Mouse (Mus musculus): ENCODE measurements around the gene Usp6nl.

The Usp6nl gene

DNA sequence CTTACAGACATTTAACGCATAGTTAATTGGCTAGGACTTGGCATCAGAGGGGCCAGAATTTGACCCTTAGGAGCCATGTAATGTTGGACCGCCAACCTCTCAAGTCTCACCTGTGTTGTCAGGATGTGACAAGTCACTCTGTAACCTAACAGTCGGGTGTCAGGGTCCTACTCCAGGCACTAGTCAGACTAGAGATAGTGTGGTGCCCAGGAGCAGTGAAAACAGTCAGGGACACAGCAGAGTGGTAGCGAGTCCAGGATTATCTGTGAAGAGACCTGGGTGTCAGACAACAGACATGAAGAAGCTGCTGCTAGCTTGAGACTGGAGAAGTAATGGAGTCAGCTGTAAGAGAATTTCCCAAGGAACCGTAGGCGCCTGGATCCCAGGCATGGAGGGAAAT lies 45.0 kb downstream of the Usp6nl start:
- no peak for DNase-seq (ENCODE audit: low read depth, low spot score)

DNA sequence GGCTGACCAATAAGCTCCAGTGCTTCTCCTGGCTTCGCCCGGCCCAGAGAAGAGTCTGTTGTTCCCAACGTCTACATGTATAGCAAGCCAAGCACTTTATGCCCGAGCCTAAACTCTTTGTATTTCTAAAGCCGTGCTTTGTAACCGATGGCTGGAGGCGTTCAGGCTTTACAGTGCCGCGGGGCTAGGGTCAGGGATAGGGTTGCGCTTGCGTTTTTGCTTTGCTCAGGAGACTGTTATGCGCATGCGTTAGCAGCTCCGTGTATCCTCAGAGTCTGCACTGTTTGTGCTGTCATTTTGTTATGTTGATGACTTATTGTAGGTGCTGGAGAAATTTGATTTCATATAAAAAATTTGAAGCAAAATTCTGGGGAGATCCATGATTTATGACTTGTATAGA lies 51.7 kb downstream of the Usp6nl start:
- no peak for DNase-seq (ENCODE audit: low read depth, low spot score)

DNA sequence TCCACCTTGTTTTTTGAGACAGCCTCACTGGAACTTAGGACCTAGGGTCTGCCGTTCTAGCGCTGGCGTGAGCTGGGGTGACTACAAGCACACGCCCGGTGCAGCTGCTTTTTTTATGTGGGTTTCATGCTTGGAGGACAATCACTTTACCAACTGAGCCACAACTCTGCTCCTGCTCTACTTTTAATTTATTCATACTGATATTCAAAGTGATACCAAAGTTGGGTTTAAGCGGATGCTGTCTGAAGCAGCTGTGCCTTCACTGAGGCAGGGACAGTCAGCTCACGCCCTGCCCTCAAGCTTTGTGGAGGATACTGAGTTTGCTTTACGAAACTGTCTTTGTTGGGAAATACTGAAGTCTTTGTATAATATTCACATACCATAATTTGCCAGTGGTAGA lies 53.6 kb downstream of the Usp6nl start:
- DNase-seq (ENCODE audit: low read depth, low spot score), result no peak

DNA sequence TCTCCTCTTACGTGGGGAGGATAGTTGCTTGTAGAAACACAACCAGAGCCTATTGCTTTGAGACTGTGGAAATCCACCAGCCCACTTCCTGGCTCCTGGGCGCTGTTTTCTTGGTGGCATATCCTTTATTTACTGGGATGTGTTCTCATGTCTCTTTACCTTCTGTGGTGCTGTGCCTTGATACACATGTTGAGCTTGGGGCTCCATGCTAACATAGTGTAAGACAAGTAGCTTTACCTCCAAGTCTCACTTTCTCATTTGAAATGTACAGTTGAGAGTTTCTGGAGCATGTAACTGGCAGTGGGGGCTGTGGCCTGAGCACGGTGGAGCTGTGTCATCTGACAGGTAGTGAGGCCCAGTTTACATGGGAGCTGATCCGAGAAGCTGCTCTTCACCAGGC lies 54.5 kb downstream of the Usp6nl start:
- no peak for DNase-seq (ENCODE audit: low read depth, low spot score)

DNA sequence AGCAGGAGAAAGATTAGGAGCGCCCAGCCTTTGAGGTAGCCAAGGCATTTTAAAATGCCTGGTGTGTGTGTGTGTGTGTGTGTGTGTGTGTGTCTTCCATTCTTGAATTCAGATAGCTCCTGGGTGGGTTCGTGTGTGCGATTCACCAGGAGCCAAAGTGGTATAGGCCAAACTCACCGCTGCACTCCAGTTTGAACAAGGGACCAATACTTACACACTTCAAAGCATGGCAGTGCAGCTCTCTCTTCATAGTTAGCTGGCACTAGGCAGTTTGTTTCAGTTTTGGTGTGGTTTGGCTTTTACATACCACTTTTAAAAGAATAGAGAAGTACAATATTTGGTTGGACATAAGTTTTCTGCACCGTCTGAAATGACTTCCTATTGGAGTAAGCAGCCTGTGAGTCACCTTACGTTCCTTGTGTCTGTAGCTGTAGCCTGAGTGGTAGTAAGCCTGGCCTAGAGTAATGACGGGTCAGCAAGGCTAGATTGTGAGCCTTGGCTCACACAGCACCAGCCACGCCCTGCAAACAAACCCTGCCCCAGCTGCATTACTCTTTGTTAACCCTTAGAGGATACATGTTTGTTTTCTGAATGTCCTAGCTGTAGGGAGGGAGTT lies 56.2 kb downstream of the Usp6nl start:
- DNase-seq (ENCODE audit: low read depth, low spot score), result no peak

DNA sequence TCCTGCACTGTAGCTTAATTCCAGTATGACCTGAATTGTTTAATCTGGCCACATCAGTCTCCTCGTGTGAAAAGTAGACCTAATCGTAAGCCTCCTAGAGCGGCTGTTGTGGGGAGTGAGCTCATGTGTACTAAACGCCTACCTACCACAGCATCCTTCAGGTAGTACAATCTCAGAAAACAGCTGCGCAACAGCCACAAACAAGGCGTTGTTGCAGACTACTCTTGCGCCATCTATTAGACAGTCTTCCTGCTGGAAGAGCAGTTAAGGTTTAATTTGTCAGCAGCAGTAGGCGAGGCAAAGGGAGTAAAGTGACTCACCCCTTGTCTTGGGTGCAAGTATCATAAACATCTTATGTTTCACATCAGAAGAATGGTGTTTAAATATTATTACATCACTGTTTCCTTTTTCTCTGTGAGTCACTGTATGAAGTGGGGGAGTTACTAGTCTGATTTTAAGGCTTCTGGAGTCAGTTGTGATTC lies 57.3 kb downstream of the Usp6nl start:
- DNase-seq (ENCODE audit: low read depth, low spot score), result peak; percentile 50

DNA sequence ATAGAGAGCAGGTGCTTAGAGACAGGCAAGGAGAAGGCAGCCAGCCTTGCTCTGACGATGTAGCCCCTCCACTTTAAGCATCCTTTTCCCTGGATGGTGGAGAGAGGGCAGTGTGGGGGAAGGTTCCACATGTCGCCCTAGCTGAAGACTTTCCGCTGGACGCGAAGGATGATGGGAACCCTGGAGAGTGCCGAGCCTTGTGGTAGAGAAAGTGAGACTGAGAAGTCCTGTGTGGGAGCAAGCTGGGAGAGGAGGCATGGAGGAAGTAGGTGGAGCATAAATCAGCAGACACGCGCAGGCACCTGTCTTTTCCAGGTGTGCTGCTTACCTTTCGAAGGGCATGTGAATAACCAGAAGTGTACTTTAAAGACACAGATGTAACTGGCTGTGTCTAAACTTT lies 57.9 kb downstream of the Usp6nl start:
- no peak for DNase-seq (ENCODE audit: low read depth, low spot score)

DNA sequence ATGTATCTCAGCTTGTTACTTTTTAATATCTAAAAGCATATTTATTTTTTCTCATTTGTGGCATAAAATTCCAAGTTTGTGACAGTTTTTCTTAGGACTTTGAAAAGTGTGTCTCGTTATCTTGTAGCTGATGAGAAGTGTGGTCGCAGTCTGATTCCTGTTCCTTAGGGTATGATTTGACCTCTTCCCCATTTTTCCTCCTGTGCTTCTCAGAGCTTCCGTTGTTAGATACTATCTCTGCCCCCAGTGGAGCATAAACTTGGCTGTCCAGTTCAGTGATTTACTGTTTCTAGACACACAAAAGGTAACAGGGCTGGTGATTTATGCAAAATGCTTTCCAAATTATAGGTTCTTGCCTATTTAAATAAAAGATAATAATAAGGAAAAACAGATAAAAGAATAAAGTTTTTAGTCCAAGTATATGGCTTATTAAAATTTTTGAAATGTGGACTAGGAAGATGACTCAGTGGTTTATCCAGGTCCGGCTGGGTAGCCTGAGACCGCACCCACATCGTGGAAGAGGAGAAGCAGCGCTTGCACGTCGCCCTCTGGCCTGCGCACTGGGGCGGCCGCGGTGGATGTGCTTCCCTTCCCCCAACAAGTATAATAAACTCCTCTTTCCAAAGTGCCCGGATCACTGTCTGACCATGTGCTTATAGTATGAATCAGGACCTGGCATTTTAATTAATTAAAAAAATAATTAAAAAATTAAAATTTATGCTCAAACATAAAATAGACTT lies 62.1 kb downstream of the Usp6nl start:
- DNase-seq (ENCODE audit: low read depth, low spot score), result no peak

DNA sequence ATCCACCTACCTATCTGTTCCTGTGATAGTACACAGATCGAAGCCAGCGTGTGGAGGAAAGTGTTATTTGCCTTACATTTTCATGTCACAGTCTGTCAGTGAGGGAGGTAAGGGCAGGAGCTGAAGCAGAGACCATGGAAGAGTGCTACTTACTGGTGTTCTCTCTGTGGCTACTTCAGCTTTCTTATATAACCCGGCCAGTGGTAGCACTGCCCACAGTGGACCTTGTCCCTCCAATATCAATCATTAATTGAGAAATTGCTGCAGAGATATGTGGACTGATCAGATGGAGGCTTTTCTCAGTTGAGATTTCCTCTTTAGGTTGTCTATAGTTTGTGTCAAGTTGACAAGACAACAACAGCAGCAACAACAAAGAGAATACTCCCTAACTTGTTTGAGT lies 66.7 kb downstream of the Usp6nl start:
- no peak for DNase-seq (ENCODE audit: low read depth, low spot score)

DNA sequence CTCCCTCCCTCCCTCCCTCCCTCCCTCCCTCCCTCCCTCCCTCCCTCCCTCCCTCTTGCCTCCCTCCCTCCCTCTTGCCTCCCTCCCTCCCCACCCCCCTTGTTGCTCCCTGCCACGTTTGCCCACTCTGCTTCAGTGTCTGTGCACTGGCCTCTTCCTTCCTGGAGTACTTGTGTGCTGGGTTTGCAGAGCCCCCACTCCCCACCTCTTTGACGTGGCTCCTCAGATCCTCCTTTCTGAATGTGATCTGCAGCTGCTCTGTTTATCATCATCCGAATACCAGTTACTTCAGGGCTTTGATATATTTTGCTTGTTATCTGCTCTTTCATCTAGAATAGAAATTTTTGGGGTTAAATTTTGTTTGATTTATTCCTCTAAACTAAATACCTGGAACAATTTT lies 68.8 kb downstream of the Usp6nl start:
- DNase-seq (ENCODE audit: low read depth, low spot score), result no peak

DNA sequence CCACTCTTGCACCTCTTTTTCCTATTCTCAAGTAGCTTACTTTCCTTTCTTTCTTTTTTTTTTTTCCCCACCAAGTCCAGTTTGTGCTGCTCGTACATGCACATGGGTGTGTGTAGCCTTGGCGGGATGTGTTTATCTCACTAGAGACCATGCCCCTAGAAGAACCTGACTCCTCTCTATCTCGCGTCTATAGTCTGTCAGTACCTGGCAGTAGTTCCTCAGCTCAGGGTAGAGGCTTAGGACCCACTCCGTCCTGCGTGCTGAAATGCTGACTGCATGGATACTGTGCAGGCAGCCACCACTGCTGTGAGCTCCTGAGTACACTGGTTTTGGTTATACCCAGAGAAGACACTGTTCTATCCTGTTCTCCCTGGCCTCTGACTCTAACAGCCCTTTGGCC lies 69.5 kb downstream of the Usp6nl start:
- DNase-seq (ENCODE audit: low read depth, low spot score), result no peak

DNA sequence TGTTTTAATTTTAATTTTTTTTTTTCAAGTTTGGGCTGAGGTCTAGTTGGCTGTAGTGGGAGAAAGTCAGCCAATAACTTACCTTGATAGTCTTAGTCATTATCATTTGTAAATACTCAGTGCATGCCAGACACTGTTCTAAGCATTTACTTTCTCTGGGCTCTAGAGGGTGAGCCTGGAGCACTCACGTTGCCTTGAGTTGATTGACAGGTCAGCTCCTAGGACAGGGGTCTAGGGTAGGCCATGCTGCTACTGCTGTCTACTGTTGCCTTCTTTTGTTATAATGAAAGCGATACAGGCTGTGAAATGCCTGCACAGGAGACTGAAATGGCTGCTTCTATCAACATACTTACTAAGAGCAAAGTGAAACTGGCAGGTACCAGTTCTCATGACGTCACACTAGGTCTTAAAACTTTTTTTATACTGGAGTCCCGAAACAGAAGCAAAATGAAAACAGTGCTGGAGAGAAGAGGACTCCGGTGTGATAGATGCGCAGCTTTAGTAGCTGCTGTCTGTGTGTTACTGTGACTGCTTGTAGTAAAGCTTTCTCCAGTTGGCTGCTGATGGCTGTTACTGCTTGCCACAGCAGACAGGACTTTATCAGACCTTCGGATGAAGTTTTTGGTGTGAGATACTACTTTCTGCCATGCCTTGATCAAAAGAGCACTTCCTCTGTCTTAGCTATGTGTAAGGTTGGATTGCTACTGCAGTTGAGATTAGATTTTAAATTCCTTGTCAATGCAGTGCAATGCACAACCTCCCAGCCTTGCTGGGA lies 73.6 kb downstream of the Usp6nl start:
- no peak for DNase-seq (ENCODE audit: low read depth, low spot score)

DNA sequence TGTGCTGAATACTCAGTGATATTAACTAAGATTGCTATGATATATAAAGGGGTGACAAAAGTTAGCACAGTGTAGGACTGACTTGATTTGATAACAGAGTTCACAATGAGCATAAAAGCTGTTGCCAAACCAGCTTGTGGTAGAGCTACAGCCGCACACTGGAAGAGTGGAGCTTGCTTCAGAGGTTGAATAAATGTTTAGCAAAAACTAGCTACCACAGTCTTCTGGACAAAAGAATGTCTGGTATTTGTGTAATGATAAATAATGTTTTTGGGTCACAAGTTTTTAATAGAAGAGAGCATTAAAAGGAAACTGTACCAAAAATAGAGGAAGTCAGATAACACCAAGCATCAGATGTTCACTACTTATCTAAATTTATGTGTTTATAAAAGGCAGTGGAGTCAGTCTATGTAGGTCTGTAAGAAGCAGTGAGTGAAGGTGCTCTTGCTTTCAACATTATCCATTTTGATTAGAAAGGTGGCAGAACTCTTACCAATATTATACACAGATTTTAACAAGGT lies 74.2 kb downstream of the Usp6nl start:
- no peak for DNase-seq (ENCODE audit: low read depth, low spot score)

DNA sequence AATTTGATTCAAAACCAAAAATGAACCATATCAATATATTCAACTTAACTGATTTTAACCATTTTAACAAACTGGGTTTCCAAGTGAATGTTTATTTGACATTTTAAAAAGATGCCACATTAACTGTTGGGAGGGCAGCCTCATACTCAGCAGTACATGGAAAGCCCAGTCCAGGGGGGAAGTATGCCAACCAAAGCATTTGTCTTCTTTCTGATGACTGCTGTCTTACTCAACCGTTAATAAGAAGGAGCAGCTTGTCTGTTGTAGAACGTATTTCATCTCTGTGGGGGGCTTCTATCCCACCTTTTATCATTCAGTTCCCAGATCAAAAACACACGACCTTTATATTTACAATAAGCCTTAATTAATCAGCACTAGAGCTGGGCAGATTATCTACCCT lies 74.7 kb downstream of the Usp6nl start:
- no peak for DNase-seq (ENCODE audit: low read depth, low spot score)

DNA sequence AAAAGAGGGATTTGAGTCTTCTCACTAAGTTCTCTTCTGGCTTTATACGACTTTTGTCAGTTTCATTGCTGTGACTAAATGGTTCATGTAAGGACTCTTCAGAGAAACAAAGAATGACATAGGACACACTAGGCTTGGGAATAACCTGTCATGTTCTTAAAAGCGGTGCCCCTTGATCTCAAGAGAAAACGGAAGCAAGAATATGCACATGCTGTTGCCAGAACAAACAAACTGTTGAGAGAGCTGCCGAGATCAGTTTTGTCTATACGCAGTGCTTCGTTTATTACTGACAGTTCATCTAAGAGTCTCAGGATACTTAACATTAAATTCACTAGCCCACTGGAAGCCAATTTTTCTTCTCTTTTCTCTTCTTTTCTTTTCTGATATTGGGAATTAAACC lies 76.4 kb downstream of the Usp6nl start:
- DNase-seq (ENCODE audit: low read depth, low spot score), result no peak

DNA sequence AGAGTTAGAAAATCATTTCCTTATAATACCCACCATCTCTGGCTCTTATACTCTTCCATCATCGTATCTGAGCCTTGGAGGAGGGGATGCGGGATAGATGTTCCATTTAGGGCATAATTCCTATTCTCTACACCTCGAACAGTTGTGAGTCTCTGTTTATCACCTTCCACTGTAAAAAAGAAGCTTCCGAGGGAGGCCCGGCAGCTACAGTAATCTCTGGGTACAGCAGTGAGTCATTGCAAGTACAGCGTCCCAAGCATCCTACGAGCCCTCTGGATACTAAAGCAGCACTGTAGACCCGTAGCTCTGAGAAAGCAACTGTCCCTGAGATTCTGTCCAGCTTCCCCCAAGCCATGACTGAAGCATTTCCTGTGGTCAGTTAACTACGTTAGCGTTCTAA lies 78.6 kb downstream of the Usp6nl start:
- peak; percentile 38 for DNase-seq (ENCODE audit: low read depth, low spot score)

DNA sequence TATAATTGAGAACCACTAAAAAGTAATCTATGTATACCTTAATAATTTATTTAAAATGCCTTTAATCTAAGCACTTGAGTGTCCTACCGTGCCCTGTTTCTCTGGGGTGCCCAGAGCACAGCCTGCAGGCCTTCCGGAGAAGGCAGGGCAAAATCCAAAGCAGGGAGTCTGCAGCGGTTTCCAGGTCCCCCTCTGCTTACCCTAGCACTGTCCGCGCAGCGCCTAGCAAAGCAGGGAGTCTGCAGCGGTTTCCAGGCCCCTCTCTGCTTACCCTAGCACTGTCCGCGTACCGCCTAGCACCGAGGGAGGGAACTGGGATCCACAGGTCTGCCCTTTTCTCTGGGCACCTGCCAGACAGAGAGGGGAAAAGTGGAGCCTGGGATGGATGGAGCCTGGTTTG lies 80.9 kb downstream of the Usp6nl start:
- no peak for DNase-seq (ENCODE audit: low read depth, low spot score)

DNA sequence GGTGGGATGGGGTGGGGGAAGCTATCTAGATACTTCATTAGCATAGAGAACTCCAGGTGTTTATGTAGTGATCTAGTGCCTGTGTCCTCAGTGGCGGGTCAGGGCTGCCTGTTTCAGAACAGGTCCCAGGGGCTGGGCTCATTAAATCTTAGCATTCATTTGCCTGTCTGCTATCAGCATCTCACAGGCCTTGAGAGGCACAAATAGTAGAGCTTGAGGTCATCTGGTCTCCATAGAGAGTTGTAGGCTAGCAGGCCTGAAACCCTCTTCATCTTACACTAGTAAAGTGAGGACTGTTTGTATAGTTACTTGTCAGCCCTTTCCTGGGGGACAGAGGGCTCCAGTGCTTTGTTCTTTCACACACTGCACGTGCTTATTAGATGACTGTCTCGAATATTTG lies 81.5 kb downstream of the Usp6nl start:
- DNase-seq (ENCODE audit: low read depth, low spot score), result no peak

DNA sequence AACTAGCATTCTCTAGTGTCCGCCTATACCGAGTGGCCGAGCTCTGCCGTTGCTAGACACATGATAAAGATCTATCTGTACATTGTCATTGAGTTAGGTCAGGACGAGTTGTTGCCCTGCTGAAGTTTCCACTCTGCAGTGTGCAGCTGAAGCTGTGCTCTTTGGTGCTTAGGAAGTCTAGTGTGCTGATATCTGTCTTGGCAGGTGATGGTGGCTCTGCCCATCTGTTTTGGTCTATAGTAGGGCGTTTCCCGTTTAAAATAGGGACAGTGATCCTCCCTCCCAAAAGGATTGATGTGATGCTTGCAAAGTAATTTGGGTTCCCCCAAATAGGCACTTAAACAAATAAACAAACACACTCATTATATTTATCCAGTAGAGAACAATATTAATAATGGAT lies 82.2 kb downstream of the Usp6nl start:
- no peak for DNase-seq (ENCODE audit: low read depth, low spot score)

DNA sequence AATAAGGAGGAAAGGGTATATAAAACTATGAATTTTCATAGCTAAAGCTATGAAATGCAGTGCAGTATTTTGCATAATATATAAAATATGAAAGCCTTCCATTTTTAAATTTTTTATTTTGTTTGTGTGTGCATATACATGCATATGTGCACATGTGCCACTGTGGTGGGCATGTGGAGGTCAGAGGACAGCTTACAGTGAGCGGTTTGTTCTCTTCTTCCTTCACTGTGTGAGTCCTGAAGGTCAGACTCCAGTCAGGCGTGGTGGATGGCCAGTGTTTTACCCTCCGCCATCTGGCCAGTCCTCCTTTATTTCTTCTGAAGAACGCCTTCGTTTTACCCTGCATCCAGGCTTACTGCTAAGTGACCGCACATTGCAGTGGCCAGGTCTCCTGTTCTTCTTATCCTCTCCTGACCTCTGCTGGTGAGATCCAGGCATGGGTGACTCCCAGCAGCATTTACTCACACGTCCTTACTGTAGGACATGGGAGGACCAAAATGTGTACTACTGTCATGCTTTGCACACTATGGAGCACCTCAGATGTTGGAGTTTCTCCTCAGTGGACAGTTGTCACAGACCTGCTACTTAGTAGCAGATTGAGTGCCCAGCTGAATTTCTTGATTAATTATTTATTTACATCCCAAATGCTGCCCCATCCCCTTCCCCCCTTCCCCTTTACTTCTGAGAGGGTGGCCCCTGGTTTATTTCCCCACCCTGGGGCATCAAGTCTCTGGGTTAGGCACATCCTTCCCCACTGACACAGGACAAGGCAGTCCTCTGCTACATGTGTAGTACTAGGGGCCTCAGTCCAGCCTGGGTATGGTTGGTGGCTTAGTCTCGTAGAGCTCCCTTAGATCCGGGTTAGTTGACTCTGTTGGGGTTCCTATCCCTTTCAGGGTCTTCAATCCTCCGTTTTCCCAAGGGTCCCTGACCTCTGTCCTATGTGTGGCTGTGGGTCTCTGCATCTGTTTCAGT lies 82.9 kb downstream of the Usp6nl start:
- DNase-seq (ENCODE audit: low read depth, low spot score), result peak; percentile 97

DNA sequence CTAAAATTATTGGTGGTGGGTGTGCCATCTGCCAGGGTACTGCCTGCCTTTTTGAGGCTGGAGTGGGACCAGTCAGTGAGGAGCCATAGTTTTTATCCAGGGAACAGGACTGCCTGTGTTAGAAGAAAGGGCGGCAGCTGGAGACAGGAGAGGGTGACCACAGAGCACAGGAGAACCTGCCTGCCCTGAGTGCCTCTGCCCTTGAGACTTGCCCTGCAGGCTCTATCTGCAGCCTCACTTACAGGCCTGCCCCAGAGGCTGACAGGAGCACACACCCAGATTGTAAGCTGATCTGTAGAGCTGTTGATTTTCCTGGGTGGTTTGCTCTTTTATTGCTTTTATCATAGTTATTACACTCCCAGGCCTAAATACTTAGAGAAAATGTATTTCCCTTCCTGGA lies 85.2 kb downstream of the Usp6nl start:
- no peak for DNase-seq (ENCODE audit: low read depth, low spot score)

Measured in brain, adult 2 months (tissue).